Mouse (Mus musculus): Measurements from ENCODE around the gene Shc4.
A peak's percentile ranks its signal among the peaks of the same experiment; 100 is the strongest.

Gene Shc4

GRCm38 (mm10) chr2:125684559-125685440 is 39.1 kb downstream of the Shc4 start:
- no peak for DNase-seq

DNA sequence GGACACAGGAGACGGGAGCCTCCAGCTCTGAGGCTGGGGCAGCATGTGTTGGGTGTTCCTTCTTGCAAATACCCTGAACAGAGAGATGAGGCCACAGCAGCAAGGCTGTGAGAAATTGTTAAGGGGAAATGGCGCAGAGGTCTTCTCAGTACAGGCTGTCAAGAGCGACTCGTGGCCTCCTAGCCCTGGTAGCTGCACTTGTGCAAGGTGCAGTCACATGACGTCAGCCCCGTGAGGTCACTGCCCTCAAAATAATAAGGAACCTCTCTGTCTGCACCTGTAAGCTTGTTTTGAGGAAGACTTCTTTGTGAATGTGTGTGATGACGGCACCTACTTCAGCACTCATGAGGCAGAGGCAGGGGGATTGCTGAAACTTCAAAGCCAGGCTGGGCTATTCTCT is 40.1 kb downstream of the Shc4 start:
- no peak for DNase-seq

DNA sequence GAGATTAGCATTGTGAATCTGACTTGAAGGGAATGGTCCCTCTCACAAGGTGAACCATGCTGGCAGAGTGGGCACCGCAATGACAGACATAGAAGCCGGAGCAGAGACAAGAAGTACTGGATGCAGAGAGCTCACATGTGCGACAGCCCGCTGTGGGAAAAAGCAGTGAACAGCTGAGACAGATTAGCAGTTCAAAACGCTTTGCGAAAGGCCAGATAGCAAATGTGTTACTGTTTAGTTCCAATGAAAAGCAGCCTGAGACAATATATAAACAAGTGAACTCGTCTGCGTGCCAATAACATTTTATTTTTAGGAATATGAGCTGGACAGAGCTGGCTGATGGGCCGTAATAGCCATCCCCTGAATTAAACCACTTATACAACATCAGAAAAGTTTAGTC is 42.1 kb downstream of the Shc4 start:
- no peak for DNase-seq

DNA sequence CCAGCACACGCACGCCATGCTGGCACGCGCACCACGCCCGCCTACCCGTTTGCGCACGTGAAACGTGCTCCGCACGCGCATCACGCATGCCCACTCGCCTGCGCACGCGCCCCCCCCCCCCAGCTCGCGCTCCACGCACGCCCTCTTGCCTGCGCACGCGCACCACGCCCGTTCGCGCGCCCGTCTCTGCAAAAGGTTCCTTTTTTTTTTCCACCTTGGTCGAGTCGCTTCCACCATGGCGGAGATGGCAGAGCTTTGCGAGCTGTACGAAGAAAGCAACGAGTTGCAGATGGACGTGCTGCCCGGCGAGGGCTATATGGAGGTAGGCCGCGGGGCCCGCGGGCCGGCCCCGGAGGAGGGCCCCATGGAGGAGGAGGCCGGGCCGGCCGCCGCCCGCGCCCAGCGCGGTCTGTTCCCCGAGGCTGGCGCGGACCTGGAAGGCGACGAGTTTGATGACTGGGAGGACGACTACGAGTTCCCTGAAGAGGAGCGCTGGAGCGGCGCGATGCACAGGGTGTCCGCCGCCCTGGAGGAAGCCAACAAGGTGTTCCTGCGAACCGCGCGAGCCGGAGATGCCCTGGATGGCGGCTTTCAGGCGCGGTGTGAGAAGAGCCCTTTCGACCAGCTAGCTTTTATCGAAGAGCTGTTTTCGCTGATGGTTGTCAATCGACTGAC is 50.9 kb downstream of the Shc4 start, which contains the start of gene Eid1:
Gene Eid1, plus strand, starts transcription at position 139 of the 675 bp plus-strand sequence.
- peak; percentile 79 to 89 for DNase-seq

- DNase-seq = peak in 1 of 2 experiments; percentile 11
Measured at GRCm38 (mm10) chr2:125672568-125672956, 51.4 kb downstream of the Shc4 start.

- DNase-seq = peak in 1 of 2 experiments; percentile 22
Measured at GRCm38 (mm10) chr2:125670846-125671245, 53.1 kb downstream of the Shc4 start.

DNA sequence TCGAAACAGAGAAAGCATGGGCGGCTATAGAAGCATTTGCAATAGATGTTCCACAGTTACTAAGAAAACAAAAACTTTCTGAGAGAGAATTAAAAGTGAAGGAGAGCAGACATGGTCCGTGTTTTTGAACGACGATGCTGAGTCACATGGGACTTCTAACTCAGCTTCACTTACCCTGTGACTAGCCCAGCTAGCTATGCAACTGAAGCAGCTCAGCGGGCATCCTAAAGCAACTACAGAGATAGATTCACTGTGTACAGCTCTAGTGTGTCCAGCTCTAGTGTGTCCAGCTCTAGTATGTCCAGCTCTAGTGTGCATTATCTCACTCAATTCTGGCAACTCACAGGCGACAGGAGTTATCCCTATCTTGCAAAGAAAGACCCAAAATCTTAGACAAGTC is 56.2 kb downstream of the Shc4 start:
- DNase-seq = no peak

DNA sequence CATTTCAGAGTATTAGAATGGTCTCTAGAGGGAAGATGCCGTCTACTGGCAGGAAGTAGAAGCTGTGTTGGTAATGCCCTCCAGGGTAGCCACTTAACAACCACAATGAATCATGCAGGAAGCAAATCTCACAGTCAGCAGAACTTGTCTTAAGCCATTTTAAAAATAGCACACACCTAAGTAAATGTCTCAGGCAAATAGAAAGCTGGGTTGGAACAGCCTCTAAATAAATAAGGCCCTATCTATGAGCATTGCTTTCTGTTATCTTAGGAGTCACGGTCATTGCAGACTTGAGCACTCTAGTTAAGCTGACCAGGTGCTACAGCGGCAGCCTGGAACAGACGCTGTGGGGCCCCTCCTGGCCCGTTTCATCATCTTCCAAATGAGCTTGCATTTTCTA is 56.8 kb downstream of the Shc4 start:
- no peak for DNase-seq

GRCm38 (mm10) chr2:125666668-125667067 is 57.3 kb downstream of the Shc4 start:
- DNase-seq = no peak

DNA sequence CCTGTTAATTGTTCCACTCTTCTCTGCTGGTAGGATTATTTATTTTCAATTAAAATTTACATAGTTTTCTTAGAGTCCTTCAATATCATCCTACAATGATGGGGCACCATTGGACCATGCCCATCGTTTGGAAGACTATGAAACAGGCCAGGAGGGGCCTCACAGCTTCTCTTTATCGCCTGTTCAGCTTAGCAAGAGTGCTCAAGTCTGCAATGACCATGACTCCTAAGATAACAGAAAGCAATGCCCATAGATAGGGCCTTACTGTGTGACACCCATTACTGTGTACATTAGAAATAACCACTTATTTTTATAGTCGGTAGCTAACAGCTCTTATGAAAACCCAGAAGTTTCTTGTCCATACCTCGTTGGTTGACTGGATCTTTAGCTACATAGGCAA is 58.0 kb downstream of the Shc4 start:
- no peak for DNase-seq

GRCm38 (mm10) chr2:125665213-125665612 is 58.7 kb downstream of the Shc4 start:
- no peak for DNase-seq

GRCm38 (mm10) chr2:125662517-125662916 is 61.4 kb downstream of the Shc4 start:
- no peak for DNase-seq

DNA sequence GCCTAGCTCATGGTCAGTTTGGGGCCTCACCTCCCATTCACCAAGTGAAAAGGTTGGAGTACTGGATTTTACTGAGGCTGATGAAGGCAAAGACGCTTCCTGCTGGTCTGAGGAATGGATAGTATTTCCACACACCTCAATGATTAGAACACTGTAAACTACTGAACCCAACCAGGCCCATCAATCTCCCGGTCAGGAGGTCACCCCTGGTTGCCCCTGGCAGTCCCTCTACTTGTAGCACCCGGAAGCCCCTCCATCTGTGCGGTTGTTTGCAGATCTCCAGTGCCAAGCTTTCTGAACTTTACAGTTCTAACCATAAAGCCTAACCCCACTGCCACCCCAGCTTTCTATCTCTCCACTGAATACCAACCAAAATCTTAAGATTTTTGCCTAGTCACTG is 62.8 kb downstream of the Shc4 start:
- DNase-seq = no peak

DNA sequence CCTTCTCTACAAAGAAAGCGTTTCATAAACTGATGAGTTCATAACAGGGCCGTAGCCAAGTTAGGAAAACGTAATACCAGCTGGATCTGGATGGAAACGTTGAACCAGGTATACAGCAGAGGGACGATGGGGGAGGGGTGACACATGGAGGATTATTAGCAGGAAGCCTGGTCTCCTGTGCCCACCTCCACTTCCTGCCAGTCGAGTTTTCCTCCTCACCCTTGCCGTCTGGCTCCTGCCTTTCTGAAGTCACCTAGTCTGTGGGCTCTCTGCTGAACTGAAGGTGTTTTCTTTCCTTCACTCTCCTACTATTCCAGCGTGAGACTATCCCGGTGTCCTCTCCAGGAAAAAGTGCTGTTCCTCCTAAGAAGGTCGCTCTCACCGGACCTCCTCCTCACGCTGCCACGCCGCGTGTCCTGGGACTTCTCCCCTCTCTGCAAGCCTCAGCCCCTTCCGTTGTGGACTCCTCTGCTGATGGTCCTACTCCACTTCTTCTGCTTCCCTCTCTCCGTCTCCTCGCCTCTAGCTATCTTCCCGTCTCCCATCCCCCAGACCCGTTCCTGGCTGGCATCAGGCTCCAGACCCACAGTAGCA is 63.3 kb downstream of the Shc4 start:
- peak; percentile 9 to 51 for DNase-seq

- peak; percentile 66 to 76 for DNase-seq
Measured at GRCm38 (mm10) chr2:125659823-125660536, 64.0 kb downstream of the Shc4 start.

DNA sequence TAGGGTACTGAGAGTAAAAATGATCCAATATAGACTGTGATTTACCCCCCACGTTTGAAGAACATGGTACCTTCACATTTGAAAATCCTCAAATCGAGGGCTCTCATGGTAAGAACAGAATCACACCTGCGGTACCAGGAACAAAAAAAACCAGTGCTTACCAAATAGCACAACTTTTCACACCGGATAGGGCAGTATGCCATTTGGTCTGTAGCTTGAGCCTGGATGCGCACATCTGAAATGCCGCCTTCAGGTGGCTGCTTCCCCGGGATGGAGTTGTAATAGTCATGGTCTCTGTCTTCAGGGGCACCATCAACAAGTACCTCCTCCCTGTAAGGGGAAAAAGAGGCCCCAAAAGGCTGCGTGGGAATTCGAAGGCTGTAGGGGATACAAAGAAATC is 68.6 kb downstream of the Shc4 start:
- no peak for DNase-seq

GRCm38 (mm10) chr2:125653286-125653685 is 70.7 kb downstream of the Shc4 start:
- no peak for DNase-seq

DNA sequence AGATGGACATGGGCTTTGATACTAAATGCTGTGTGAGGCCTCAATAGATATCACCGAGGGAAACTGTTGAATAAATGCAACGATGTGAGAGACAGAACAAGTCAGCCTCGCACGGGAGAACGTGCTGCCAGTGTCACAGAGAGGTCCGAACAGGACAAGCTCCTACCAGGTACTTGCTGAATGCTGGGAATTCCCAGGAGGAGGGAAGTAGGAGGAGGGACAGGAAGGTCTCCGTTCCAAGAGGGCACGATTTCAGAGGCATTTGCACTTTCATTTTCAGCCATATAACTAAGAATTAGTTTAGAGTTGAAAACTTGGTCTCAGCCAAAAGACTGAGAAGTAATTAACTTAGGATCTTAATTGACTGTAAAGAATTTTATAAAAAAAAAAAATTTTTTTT is 72.4 kb downstream of the Shc4 start:
- peak; percentile 34 to 35 for DNase-seq

- peak in 1 of 2 experiments; percentile 5 for DNase-seq
Measured at GRCm38 (mm10) chr2:125650742-125651352, 73.1 kb downstream of the Shc4 start.

DNA sequence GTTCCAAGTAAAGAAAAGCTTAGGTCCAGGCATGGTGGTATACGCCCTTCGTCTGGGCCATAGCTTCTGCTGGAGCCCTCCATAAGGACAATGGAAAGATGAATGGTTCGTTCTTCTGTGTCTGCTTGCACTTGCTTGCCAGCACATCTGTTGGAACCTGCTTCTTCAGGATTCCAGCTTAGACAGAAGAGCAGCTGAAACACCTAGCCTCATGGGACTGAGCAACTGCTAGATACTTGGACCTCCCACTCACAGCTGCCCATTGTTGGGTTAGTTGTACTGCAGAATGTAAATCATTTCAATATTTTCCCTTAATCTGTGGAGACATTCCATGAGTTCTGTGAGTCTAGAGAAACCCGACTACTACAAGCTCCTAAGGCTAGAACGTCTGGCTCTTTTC is 73.9 kb downstream of the Shc4 start:
- DNase-seq = no peak

- DNase-seq = no peak
Measured at GRCm38 (mm10) chr2:125644912-125645311, 79.0 kb downstream of the Shc4 start.

- DNase-seq = no peak
Measured at GRCm38 (mm10) chr2:125637331-125637730, 86.6 kb downstream of the Shc4 start.

GRCm38 (mm10) chr2:125630010-125630409 is 93.9 kb downstream of the Shc4 start:
- DNase-seq = no peak

All from kidney, postnatal 36 days (tissue).